Mouse (Mus musculus) thymus, postnatal 4 days (tissue): ENCODE measurements around the gene Rufy4.

Experiments used
- DNase-seq: peaks from one replicate; pipeline ENCODE4 v3.0.0; 2021

The Rufy4 gene

GRCm38 (mm10) chr1:74124991-74125552 is at the start of gene Rufy4:
Rufy4 (plus strand) TSS chr1:74125541.
- peak; percentile 80 for DNase-seq

DNA sequence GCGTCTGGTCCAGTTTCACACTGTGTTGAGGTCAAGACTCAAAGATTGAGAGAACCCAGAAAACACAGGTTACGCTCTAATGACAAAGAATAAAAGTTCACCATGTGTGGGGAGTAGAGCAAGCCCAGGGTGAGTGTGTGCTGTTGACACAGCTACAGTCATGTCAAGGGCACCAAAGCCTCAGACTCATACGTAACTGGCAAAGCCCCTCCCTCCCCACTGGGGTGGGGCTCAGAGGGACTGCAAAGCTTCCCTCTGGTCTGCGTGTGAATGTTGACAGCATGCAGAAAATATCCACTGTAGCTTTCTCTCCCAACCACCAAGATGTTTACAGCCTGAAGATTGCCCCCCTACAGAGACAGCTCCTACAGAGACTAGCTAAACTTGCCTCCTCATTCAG is 49.1 kb upstream of the Rufy4 start:
- DNase-seq, result no peak

- DNase-seq, result peak; percentile 87
These were observed 48.0 kb upstream of the Rufy4 start for GRCm38 (mm10) chr1:74077353-74077752.

- DNase-seq, result no peak
These were observed 43.8 kb upstream of the Rufy4 start for GRCm38 (mm10) chr1:74081573-74081989.

DNA sequence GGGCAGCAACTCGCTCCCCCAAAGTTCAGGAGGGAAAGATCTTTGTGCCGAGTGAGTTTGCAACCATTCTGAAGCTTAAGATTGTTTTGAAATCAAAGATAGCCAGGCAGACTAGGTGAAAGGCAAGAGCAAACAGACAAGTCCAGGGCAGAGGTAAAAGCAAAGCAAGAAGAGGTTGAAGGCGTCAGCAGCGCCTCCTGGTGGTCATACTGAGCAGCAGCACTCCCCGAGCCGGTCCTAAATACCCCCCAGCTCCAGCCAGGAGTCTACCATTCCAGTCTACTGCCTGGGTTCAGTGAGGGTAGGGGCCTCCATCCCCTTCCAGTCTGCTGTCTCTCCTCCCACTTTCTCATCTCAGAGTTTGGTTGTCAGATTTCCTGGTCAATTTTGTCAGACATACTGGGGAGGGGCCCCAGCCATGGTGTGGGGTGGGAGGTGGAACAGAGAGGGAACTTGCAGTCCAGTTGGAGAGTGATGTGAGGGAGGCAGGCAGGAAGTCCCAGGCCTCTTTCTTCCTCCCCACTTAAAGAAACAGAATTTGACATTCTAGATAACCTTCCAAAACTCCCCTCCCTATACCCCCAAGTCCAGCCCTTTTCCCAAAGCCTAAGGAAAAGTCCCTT is 42.4 kb upstream of the Rufy4 start:
- DNase-seq, result peak; percentile 76

GRCm38 (mm10) chr1:74084065-74084705 is 41.2 kb upstream of the Rufy4 start:
- DNase-seq, result no peak

DNA sequence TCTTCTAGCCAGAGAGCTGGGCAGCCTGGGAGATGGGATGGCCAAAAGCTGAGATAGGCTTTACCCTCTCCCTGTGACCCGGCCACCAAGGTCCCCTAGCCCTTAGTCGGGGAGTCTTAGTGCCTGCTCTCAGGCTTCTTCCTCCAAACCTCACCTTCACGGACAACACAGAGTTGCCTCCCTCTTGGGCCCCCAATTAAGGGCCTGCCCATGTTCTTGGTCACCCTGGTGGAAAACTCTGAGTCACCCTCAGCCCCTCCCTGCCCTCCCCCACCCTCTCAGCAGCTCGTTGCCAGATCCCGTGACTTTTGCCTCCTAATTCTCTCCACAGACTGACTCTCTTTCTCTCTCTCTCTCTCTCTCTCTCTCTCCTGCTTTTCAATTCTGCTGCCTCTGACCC is 40.6 kb upstream of the Rufy4 start:
- no peak for DNase-seq

DNA sequence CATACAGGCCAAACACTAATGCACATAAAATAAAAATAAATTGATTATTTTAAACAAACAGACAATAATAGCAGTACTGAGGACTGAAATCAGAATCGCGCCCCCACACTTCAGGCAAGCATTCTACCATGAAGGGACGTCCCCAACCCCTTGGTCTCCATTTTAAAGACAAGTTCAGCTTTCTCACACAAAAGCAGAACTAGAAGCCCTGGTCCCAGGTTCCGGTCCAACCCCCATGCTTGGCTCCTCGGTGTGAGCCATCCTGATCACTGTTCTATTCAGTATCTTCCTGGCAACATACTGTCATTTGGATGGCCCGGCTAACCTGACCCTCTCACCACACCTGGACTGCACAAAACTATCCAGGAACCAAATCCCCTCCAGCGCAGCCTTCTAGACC is 39.8 kb upstream of the Rufy4 start:
- no peak for DNase-seq

GRCm38 (mm10) chr1:74088569-74088968 is 36.8 kb upstream of the Rufy4 start:
- no peak for DNase-seq

DNA sequence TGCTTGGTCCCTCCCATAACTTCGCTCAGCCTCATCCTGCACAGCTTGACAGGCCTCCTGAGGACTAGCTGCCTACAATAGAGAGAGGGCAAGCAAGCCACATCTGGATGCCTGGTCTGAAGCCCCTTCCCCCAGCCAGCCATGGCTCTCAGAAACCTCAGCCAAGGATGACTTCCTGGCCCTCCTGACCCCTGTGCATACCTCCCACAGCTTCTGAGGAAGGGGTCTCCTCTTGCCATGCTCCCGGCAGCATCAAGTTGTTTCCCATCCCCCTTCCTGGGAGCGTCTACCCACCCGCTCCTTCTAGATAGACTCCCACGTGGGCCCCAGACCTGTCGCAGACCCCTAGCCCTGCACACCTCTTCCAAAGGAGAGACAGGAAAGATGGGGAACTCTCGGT is 35.0 kb upstream of the Rufy4 start:
- DNase-seq, result no peak

- no peak for DNase-seq
These were observed 34.2 kb upstream of the Rufy4 start for GRCm38 (mm10) chr1:74091138-74091537.

DNA sequence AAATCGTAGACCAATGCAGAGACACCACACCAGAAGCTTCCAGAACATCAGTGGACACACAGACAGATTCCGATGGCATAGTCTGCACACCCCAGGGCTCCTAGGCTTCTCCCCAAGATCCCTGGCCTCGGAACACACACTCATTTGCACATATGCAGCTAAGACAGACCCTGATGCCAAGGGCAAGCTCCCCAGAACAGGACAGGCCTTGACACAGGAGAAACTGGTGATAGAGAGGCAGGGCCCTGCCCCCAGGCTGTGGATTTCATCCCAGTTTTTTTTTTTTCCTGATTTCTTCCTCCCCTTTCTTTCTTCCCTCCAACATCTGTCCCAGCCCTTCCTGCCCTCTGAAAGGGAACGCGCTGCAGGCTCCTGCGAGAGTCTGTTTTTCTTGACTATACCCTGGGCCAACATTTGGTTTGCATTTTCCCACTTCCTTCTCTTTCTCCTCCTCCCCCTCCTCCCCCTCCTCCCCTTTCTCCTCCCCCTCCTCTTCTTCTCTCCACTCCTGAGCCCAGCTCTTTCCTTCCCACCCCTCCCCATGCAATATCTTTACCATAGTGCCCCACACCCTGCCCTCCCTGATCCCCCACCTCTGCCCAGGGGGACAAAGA is 33.6 kb upstream of the Rufy4 start:
- no peak for DNase-seq

- no peak for DNase-seq
These were observed 33.1 kb upstream of the Rufy4 start for GRCm38 (mm10) chr1:74092242-74092641.

DNA sequence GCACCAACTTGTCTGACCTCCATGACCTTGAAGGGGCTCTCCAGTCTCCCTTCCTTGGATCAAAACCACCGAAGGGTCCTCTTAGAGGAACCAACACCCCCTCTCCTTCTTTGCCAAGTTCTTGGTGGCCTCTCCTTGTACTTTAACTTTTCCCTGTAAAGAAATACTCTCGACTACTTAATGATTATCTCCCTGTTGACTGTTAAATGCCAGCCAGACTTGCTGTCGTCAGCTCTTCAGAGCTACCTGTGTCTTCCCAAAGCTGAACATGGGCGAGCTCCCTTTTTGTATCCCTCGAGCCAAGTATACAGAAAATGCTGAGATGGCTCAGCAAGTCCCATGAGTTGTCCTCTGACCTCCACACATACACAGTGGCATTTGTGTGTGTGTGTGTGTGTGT is 31.9 kb upstream of the Rufy4 start:
- no peak for DNase-seq

DNA sequence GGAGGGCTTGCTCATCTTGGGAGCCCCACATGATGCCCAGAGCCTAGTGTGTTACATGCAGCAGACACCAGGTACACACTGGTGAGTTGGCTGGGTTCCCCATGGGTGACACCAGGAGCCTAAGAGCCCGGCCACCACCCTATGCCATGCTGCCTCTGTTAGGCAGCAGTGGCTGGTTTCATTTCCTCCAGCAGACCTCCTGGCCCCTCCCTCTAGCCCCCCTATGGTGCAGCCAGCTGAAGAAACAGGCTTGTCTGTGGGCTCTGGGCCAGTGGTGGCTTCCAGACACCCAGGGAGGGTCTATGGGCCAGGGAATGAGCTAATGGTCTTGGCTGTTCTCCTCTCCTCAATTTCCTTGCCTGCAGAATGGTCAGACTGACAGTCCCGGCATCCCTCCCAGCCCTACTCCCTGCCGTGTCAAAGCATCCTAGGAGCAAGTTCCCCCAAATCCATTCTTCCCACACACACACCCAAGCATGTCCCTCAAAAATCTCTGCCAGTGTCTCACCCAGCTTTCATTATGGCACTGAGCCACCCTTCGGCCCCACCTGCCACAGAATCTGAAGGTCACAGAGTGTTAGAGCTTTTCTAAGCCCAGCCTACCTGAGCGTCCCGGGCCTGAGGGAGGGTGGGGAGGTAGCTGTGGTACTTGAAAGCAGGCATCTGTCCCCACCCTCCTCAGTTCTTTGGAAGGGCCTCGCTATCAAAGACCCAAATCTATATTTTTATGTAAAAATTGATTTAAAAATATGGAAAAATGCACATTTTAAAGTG is 30.7 kb upstream of the Rufy4 start:
- DNase-seq, result no peak

GRCm38 (mm10) chr1:74095296-74095695 is 30.0 kb upstream of the Rufy4 start:
- no peak for DNase-seq

GRCm38 (mm10) chr1:74095728-74096127 is 29.6 kb upstream of the Rufy4 start:
- DNase-seq, result no peak

- peak; percentile 71 for DNase-seq
These were observed 27.0 kb upstream of the Rufy4 start for GRCm38 (mm10) chr1:74098004-74099000.

- DNase-seq, result no peak
These were observed 26.3 kb upstream of the Rufy4 start for GRCm38 (mm10) chr1:74099001-74099435.

GRCm38 (mm10) chr1:74103654-74104353 is 21.5 kb upstream of the Rufy4 start:
- DNase-seq, result no peak

- DNase-seq, result no peak
These were observed 19.7 kb upstream of the Rufy4 start for GRCm38 (mm10) chr1:74105660-74106059.
